Mouse (Mus musculus) MEL (cell line): ENCODE measurements around the gene Jup. TPM values are rescaled to one million over a fixed set of nuclear protein-coding genes. Genes with fewer than 3 reads are reported as not detected.

Source experiments
- DNase-seq: peaks from one replicate; pipeline ENCODE4 v3.0.0; 2011; ENCODE audit warnings: low read depth, low spot score
- H3K27ac ChIP-seq: 2 replicates; pipeline ENCODE4 v1.5.1; 2012; ENCODE audit warnings: low read depth, mild to moderate bottlenecking, control low read depth, low read length, moderate library complexity; ENCODE audit not compliant: control insufficient read depth
- H3K27me3 ChIP-seq, 2 experiments: fragments of 150-350 bp in 1 of 2; sonication (generic) in 1 of 2; 2 replicates each; pipeline ENCODE4 v1.6.1; 2012; ENCODE audit warnings: low read length in 2 of 2, mild to moderate bottlenecking in 2 of 2, improper control_type of control experiment in 1 of 2, moderate library complexity in 1 of 2; ENCODE audit not compliant: insufficient read depth in 2 of 2, control insufficient read depth in 1 of 2
- H3K36me3 ChIP-seq, 2 experiments: 2 replicates each; pipeline ENCODE4 v1.6.1; 2012 to 2014; ENCODE audit warnings: low read length in 2 of 2, improper control_type of control experiment in 1 of 2, inconsistent platforms in 1 of 2, mild to moderate bottlenecking in 1 of 2; ENCODE audit not compliant: insufficient read depth in 2 of 2, control insufficient read depth in 1 of 2
- H3K4me1 ChIP-seq, 2 experiments: fragments of 150-350 bp in 1 of 2; sonication (generic) in 1 of 2; 2 replicates each; pipeline ENCODE4 v1.6.1; 2012; ENCODE audit warnings: low read length in 2 of 2, improper control_type of control experiment in 1 of 2, mild to moderate bottlenecking in 1 of 2; ENCODE audit not compliant: insufficient read depth in 2 of 2, control insufficient read depth in 1 of 2
- H3K4me3 ChIP-seq, 2 experiments: fragments of 150-350 bp in 1 of 2; sonication (generic) in 1 of 2; 2 replicates each; pipeline ENCODE4 v1.5.1; 2012; ENCODE audit warnings: low read depth in 2 of 2, low read length in 2 of 2, mild to moderate bottlenecking in 2 of 2, moderate library complexity in 2 of 2, control low read depth in 1 of 2, improper control_type of control experiment in 1 of 2; ENCODE audit not compliant: control insufficient read depth in 1 of 2, insufficient read depth in 1 of 2
- H3K79me2 ChIP-seq: 2 replicates; pipeline ENCODE4 v1.6.1; 2012; ENCODE audit warnings: mild to moderate bottlenecking, low read length, moderate library complexity; ENCODE audit not compliant: control insufficient read depth, poor library complexity, insufficient read depth
- H3K9ac ChIP-seq: 2 replicates; pipeline ENCODE4 v1.6.1; 2012; ENCODE audit warnings: low read depth, mild to moderate bottlenecking, control low read depth, low read length, moderate library complexity; ENCODE audit not compliant: control insufficient read depth, poor library complexity, severe bottlenecking
- H3K9me3 ChIP-seq: fragments of 150-350 bp; sonication (generic); replicated peaks from 2 replicates; pipeline ENCODE4 v1.6.1; 2012; ENCODE audit warnings: mild to moderate bottlenecking, low read length, improper control_type of control experiment, moderate library complexity; ENCODE audit not compliant: insufficient read depth
- BHLHE40 ChIP-seq: IDR thresholded peaks from 2 replicates; pipeline ENCODE4 v1.6.1; 2012; ENCODE audit warnings: low read depth, mild to moderate bottlenecking, inconsistent platforms, low read length, improper control_type of control experiment, borderline replicate concordance
- CHD2 ChIP-seq: IDR thresholded peaks from 2 replicates; pipeline ENCODE4 v1.6.1; 2011; ENCODE audit warnings: low read length, improper control_type of control experiment
- CTCF ChIP-seq, 3 experiments: IDR thresholded peaks in 2 of 3; conservative IDR thresholded peaks in 1 of 3; 2 replicates each; pipeline ENCODE4 v1.5.1; 2011 to 2012; ENCODE audit warnings: low read length in 3 of 3, low read depth in 2 of 3, mild to moderate bottlenecking in 2 of 3, improper control_type of control experiment in 1 of 3, inconsistent platforms in 1 of 3, mixed read lengths in 1 of 3, moderate library complexity in 1 of 3; ENCODE audit not compliant: control insufficient read depth in 1 of 3, insufficient read depth in 1 of 3, poor library complexity in 1 of 3, severe bottlenecking in 1 of 3
- E2F4 ChIP-seq: IDR thresholded peaks from 2 replicates; pipeline ENCODE4 v1.6.1; 2011; ENCODE audit warnings: low read depth, low read length, improper control_type of control experiment, borderline replicate concordance
- ELF1 ChIP-seq: IDR thresholded peaks from 2 replicates; pipeline ENCODE4 v1.6.1; 2014; ENCODE audit warnings: low read depth, mild to moderate bottlenecking, inconsistent platforms, low read length, improper control_type of control experiment, moderate library complexity
- EP300 ChIP-seq, 2 experiments: IDR thresholded peaks; 2 replicates each; pipeline ENCODE4 v1.6.1; 2011; ENCODE audit warnings: improper control_type of control experiment in 2 of 2, low read length in 2 of 2, low read depth in 1 of 2, mild to moderate bottlenecking in 1 of 2
- GABPA ChIP-seq: IDR thresholded peaks from 2 replicates; pipeline ENCODE4 v1.6.1; 2012; ENCODE audit warnings: low read depth, mild to moderate bottlenecking, inconsistent platforms, low read length, improper control_type of control experiment, moderate library complexity
- GATA1 ChIP-seq: IDR thresholded peaks from 2 replicates; pipeline ENCODE4 v1.6.1; 2011; ENCODE audit warnings: low read depth, low read length, improper control_type of control experiment
- HCFC1 ChIP-seq: IDR thresholded peaks from 2 replicates; pipeline ENCODE4 v1.6.1; 2012; ENCODE audit warnings: low read depth, mild to moderate bottlenecking, inconsistent platforms, low read length, improper control_type of control experiment, moderate library complexity
- JUND ChIP-seq: IDR thresholded peaks from 2 replicates; pipeline ENCODE4 v1.6.1; 2011; ENCODE audit warnings: low read depth, mild to moderate bottlenecking, improper control_type of control experiment, low read length
- KAT2A ChIP-seq: conservative IDR thresholded peaks from 2 replicates; pipeline ENCODE4 v1.6.1; 2012; ENCODE audit warnings: low read depth, low read length, improper control_type of control experiment, inconsistent platforms
- MAFK ChIP-seq: IDR thresholded peaks from 2 replicates; pipeline ENCODE4 v1.6.1; 2011; ENCODE audit warnings: low read depth, mild to moderate bottlenecking, low read length, improper control_type of control experiment, borderline replicate concordance
- MAX ChIP-seq: IDR thresholded peaks from 2 replicates; pipeline ENCODE4 v1.6.1; 2011; ENCODE audit warnings: low read length, improper control_type of control experiment
- MAZ ChIP-seq: IDR thresholded peaks from 2 replicates; pipeline ENCODE4 v1.6.1; 2012; ENCODE audit warnings: low read depth, mild to moderate bottlenecking, inconsistent platforms, low read length, improper control_type of control experiment
- MEF2A ChIP-seq: IDR thresholded peaks from 2 replicates; pipeline ENCODE4 v1.6.1; 2014; ENCODE audit warnings: low read depth, mild to moderate bottlenecking, inconsistent platforms, low read length, improper control_type of control experiment; ENCODE audit not compliant: poor library complexity, insufficient replicate concordance, severe bottlenecking; ENCODE audit errors: extremely low read depth
- MXI1 ChIP-seq: IDR thresholded peaks from 2 replicates; pipeline ENCODE4 v1.6.1; 2011; ENCODE audit warnings: mild to moderate bottlenecking, low read depth, low read length, improper control_type of control experiment
- MYB ChIP-seq: IDR thresholded peaks from 2 replicates; pipeline ENCODE4 v1.6.1; 2011; ENCODE audit warnings: mild to moderate bottlenecking, low read depth, low read length, improper control_type of control experiment
- NELFE ChIP-seq: IDR thresholded peaks from 2 replicates; pipeline ENCODE4 v1.6.1; 2011; ENCODE audit warnings: low read depth, low read length, improper control_type of control experiment
- NRF1 ChIP-seq: IDR thresholded peaks from 2 replicates; pipeline ENCODE4 v1.6.1; 2014; ENCODE audit warnings: low read depth, mild to moderate bottlenecking, inconsistent platforms, low read length, improper control_type of control experiment, moderate library complexity; ENCODE audit not compliant: poor library complexity, insufficient read depth, severe bottlenecking
- POLR2A ChIP-seq, 2 experiments: IDR thresholded peaks; 2 replicates each; pipeline ENCODE4 v1.6.1; 2011 to 2012; ENCODE audit warnings: low read length in 2 of 2, mild to moderate bottlenecking in 2 of 2, control low read depth in 1 of 2, improper control_type of control experiment in 1 of 2, low read depth in 1 of 2, moderate library complexity in 1 of 2; ENCODE audit not compliant: control insufficient read depth in 1 of 2, insufficient read depth in 1 of 2, poor library complexity in 1 of 2
- POLR2AphosphoS2 ChIP-seq: IDR thresholded peaks from 2 replicates; pipeline ENCODE4 v1.6.1; 2011; ENCODE audit warnings: low read length, improper control_type of control experiment
- POLR2AphosphoS5 ChIP-seq: IDR thresholded peaks from 2 replicates; pipeline ENCODE4 v1.6.1; 2012; ENCODE audit warnings: low read depth, borderline replicate concordance, mild to moderate bottlenecking, inconsistent platforms, low read length, moderate library complexity, mixed read lengths
- RCOR1 ChIP-seq: IDR thresholded peaks from 2 replicates; pipeline ENCODE4 v1.6.1; 2012; ENCODE audit warnings: low read depth, mild to moderate bottlenecking, inconsistent platforms, low read length, improper control_type of control experiment
- SIN3A ChIP-seq: IDR thresholded peaks from 2 replicates; pipeline ENCODE4 v1.6.1; 2012; ENCODE audit warnings: low read length, improper control_type of control experiment, inconsistent platforms
- SMC3 ChIP-seq: IDR thresholded peaks from 2 replicates; pipeline ENCODE4 v1.6.1; 2011; ENCODE audit warnings: low read depth, low read length, improper control_type of control experiment
- TAL1 ChIP-seq: IDR thresholded peaks from 2 replicates; pipeline ENCODE4 v1.6.1; 2012; ENCODE audit warnings: mild to moderate bottlenecking, inconsistent platforms, low read length, moderate library complexity, mixed read lengths
- TBP ChIP-seq: IDR thresholded peaks from 2 replicates; pipeline ENCODE4 v1.8.0; 2011; ENCODE audit warnings: low read depth, low read length, improper control_type of control experiment
- TCF12 ChIP-seq: IDR thresholded peaks from 2 replicates; pipeline ENCODE4 v1.6.1; 2014; ENCODE audit warnings: low read depth, mild to moderate bottlenecking, inconsistent platforms, low read length, improper control_type of control experiment, moderate library complexity
- UBTF ChIP-seq: IDR thresholded peaks from 2 replicates; pipeline ENCODE4 v1.6.1; 2012; ENCODE audit warnings: low read depth, mild to moderate bottlenecking, inconsistent platforms, low read length, improper control_type of control experiment, moderate library complexity, borderline replicate concordance; ENCODE audit not compliant: insufficient read depth
- USF1 ChIP-seq: IDR thresholded peaks from 2 replicates; pipeline ENCODE4 v1.6.1; 2014; ENCODE audit warnings: low read depth, mild to moderate bottlenecking, inconsistent platforms, low read length, improper control_type of control experiment, moderate library complexity
- USF2 ChIP-seq, 2 experiments: IDR thresholded peaks; 2 replicates each; pipeline ENCODE4 v1.6.1; 2011 to 2012; ENCODE audit warnings: improper control_type of control experiment in 2 of 2, low read length in 2 of 2, borderline replicate concordance in 1 of 2, inconsistent platforms in 1 of 2, low read depth in 1 of 2, mild to moderate bottlenecking in 1 of 2; ENCODE audit not compliant: insufficient read depth in 1 of 2
- ZKSCAN1 ChIP-seq: IDR thresholded peaks from 2 replicates; pipeline ENCODE4 v1.6.1; 2012; ENCODE audit warnings: low read depth, mild to moderate bottlenecking, inconsistent platforms, low read length, improper control_type of control experiment, moderate library complexity
- ZMIZ1 ChIP-seq: IDR thresholded peaks from 2 replicates; pipeline ENCODE4 v1.6.1; 2012; ENCODE audit warnings: low read depth, mild to moderate bottlenecking, inconsistent platforms, low read length, improper control_type of control experiment, moderate library complexity
- ZNF384 ChIP-seq: IDR thresholded peaks from 2 replicates; pipeline ENCODE4 v1.6.1; 2012; ENCODE audit warnings: low read depth, mild to moderate bottlenecking, inconsistent platforms, low read length, improper control_type of control experiment
- polyA plus RNA-seq, 2 experiments: library from polyadenylated mRNA; stranded (reverse) in 1 of 2; unstranded in 1 of 2; fragments of >175 nt in 1 of 2; fragments of >200 nt in 1 of 2; gene quantifications; 2 replicates each; pipeline versions ENCODE4 v1.2.1 to v1.2.4; 2012; ENCODE audit warnings: low replicate concordance in 2 of 2, low read depth in 1 of 2; ENCODE audit not compliant: insufficient read length in 2 of 2, insufficient read depth in 1 of 2, missing spikeins in 1 of 2
- total RNA-seq: library from RNA; depleted of rRNA; stranded (reverse); fragments of 300-350 nt; gene quantifications from 2 replicates; pipeline ENCODE4 v1.2.3, GENCODE M21; 2012; rRNA removed

Gene Jup
- total RNA-seq (1.0 and 1.4 TPM in 2 replicates), polyA plus RNA-seq (1 to 10 TPM in 1 of 2 experiments, not detected in 1; 8.5 TPM)

DNA sequence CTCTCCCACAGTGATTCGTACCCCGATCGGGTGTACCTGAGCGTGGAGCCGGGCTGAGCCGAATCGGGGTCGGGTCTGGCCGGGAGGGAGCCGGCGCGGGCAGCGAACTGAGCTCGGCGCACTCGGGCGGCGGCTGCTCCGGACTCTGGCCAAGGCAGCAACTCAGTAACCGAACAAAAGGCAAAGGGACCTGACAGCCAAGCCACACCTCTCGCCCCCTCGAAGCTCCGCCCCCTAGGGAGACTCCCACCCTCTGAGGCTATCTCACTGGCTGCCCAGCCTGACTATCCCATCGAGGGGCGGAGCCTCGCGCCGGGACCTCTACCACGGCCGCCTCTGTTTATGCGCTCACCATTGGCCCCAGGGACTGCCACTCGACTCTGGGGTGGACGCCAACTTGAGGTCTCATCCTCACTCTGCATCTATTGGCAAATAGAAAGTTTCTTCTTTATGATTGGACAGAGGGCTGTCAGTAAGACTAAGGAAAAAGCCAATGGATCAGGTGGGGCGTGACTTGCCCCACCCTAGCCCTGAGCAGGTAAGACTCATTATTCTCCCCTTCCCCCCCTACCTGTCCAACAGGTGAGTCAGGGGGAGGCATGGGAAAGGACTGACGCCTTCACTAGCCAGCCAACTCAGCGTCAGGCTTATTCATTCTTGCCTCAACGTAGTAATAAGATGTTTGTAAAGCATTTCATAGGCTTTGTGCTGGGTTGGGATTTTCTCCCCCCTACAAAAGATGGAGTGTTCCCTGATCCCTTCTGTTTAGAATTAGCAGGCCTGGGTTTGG, at the start of gene Jup:
Gene Jup (minus strand): TSS at position 164 of the 790 bp plus-strand sequence.
- Histone ChIP-seq H3K27ac (no peak within 1 kb of the TSS), H3K4me1 (peaks cover 20 to 74% of the 10 kb centered on the region in 2 experiments)
- DNase-seq = peak; percentile 100
- TF ChIP-seq SMC3 (no peak), POLR2A (IDR thresholded peaks at IDR 0.05; ENCODE audit: control insufficient read depth in 1 of 2, insufficient read depth in 1 of 2, low read depth in 1 of 2, low read length in 2 of 2, poor library complexity in 1 of 2) (peak; percentile 68 to 76; a peak in 3 of 4 replicates), E2F4 (no peak), MEF2A (no peak), MAFK (no peak), HCFC1 (peak; percentile 69; the same call in 1 of the 2 replicates), RCOR1 (no peak), POLR2AphosphoS2 (no peak), USF2 (IDR thresholded peaks at IDR 0.05; ENCODE audit: borderline replicate concordance in 1 of 2, insufficient read depth in 1 of 2, low read depth in 1 of 2, low read length in 2 of 2) (no peak), GATA1 (no peak), NRF1 (0 out of 2 replicates have a peak, but pooled peaks have one; percentile 6), NELFE (no peak; the same call in 1 of the 2 replicates), UBTF (peak; percentile 89; the same call in 1 of the 2 replicates), ELF1 (peak; percentile 33; the same call in 1 of the 2 replicates), TBP (peak; percentile 70), TAL1 (no peak), KAT2A (no peak; the same call in 1 of the 2 replicates), ZKSCAN1 (no peak), CHD2 (peak; percentile 87), CTCF (IDR thresholded peaks at IDR 0.05 in 2 of 3, conservative IDR thresholded peaks at IDR 0.05 in 1 of 3; ENCODE audit: control insufficient read depth in 1 of 3, insufficient read depth in 1 of 3, low read depth in 2 of 3, low read length in 3 of 3, poor library complexity in 1 of 3, severe bottlenecking in 1 of 3) (0 out of 6 replicates have a peak, but pooled peaks of 1 of the 3 experiments have one; percentile 2), MXI1 (0 out of 2 replicates have a peak, but pooled peaks have one; percentile 55), ZMIZ1 (no peak), ZNF384 (no peak), TCF12 (no peak; the same call in 1 of the 2 replicates), SIN3A (peak; percentile 65), MAX (0 out of 2 replicates have a peak, but pooled peaks have one; percentile 29), POLR2AphosphoS5 (no peak), JUND (no peak), USF1 (peak; percentile 50; the same call in 1 of the 2 replicates), BHLHE40 (no peak), MYB (no peak), GABPA (no peak; the same call in 1 of the 2 replicates), MAZ (peak; percentile 79; the same call in 1 of the 2 replicates), EP300 (IDR thresholded peaks at IDR 0.05; ENCODE audit: low read depth in 1 of 2, low read length in 2 of 2) (no peak)

More for the DNA sequence above, at the start of gene Jup:
- Histone ChIP-seq H3K9ac (peak within 1 kb of the TSS; percentile 67), H3K79me2 (no peaks in the 10 kb centered on the region), H3K27me3 (no peaks in the 10 kb centered on the region), H3K36me3 (peaks cover 0 to 39% of the 10 kb centered on the region in 2 experiments; a peak in 2 of 4 replicates), H3K4me3 (peak within 1 kb of the TSS; percentile 43 to 74), H3K9me3 (no peaks in the 10 kb centered on the region)
